Mouse (Mus musculus) bone marrow macrophage, adult 2 months (primary cell): ENCODE measurements around the gene Kcnq2.

Experiments
- CTCF ChIP-seq: IDR thresholded peaks from 2 replicates; pipeline ENCODE4 v1.5.1; 2012; ENCODE audit warnings: low read depth, mild to moderate bottlenecking, low read length, moderate library complexity
- POLR2A ChIP-seq: IDR thresholded peaks from 2 replicates; pipeline ENCODE4 v1.6.1; 2012; ENCODE audit warnings: mild to moderate bottlenecking, low read depth, low read length, borderline replicate concordance

GRCm38 (mm10) chr2:181128963-181129362 is 6.1 kb downstream of the Kcnq2 start:
- TF ChIP-seq CTCF: no peak
- TF ChIP-seq POLR2A: no peak
